Mouse (Mus musculus): ENCODE measurements at regions not wholly inside any gene's neighbourhood (a gene's known extent, or its start where the extent isn't known, plus 50 kb on each side); places are given as distances from the start of the nearest gene placed in this dataset.
"Not testable (repeated sequence)": the region's sequence is repeated elsewhere in the genome, so short reads cannot be mapped to it uniquely, and the experiment has no call there.

DNA sequence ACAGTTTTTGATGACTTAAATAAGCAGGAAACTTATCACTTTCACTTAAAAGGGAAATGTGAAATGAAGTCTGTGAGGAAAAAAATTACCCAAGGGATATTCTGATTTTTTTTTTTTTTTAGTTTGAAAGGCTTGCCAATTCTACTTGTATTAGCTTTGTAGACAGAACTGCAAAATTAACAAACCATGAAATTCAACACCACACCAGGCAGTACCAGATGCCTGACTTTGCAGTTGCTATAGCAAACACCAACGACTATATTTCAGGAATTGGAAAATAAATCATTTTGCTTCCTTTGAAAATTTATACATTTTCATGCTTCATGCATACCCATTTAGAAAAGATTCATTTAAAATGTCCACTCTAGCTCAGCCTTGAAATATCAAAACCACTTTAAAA is 1206.6 kb downstream of the Grik2 start:
- Histone ChIP-seq H3K36me3 (replicated peaks; ENCODE audit: control insufficient read depth, insufficient read depth) (no peaks in the 10 kb centered on the region), H3K27ac (no peak overlapping the region), H3K4me2 (replicated peaks) (no peak overlapping the region), H3K4me1 (replicated peaks; ENCODE audit: control insufficient read depth, insufficient read depth, low read length) (no peaks in the 10 kb centered on the region), H3K27me3 (ENCODE audit: control insufficient read depth, insufficient read depth, low read length) (no peaks in the 10 kb centered on the region), H3K4me3 (replicated peaks; ENCODE audit: low read length) (no peak overlapping the region), H3K9me3 (ENCODE audit: control insufficient read depth, low read length) (no peaks in the 10 kb centered on the region), H3K9ac (no peak overlapping the region)
- no peak for DNase-seq (ENCODE audit: low spot score)
- WGBS, result 42% methylated on average over 1 of the region's 1 CpGs
- ATAC-seq (ENCODE audit: low FRiP score), result no peak

DNA sequence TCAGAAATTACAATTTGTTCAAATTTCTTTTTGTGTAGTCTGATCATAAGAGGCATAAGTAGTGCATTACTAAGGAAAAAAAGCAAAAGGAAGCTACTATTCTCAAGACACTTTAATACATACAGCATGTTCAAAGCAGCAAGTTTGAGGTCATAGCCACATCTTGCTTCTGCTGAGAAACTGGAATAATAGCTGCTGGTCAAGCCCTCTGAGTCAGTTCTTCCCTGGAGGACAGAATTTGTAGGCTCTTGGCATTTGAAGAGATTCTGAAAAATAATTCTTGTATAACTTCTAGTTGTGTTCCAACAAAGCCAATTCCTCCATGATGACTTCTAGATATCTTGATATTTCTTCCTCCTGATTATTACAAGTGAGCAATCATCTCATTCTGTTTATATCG is 1207.5 kb downstream of the Grik2 start:
- WGBS, result 92% methylated on average over 1 of the region's 1 CpGs
- H3K27me3 ChIP-seq (ENCODE audit: control insufficient read depth, insufficient read depth, low read length), result no peaks in the 10 kb centered on the region
- no peak overlapping the region for H3K4me2 ChIP-seq (replicated peaks)
- H3K4me3 ChIP-seq (replicated peaks; ENCODE audit: low read length), result no peak overlapping the region
- ATAC-seq (ENCODE audit: low FRiP score), result no peak
- no peak for DNase-seq (ENCODE audit: low spot score)
- no peaks in the 10 kb centered on the region for H3K9me3 ChIP-seq (ENCODE audit: control insufficient read depth, low read length)
- H3K36me3 ChIP-seq (replicated peaks; ENCODE audit: control insufficient read depth, insufficient read depth), result no peaks in the 10 kb centered on the region
- no peak overlapping the region for H3K9ac ChIP-seq
- H3K27ac ChIP-seq, result no peak overlapping the region
- H3K4me1 ChIP-seq (replicated peaks; ENCODE audit: control insufficient read depth, insufficient read depth, low read length), result no peaks in the 10 kb centered on the region

DNA sequence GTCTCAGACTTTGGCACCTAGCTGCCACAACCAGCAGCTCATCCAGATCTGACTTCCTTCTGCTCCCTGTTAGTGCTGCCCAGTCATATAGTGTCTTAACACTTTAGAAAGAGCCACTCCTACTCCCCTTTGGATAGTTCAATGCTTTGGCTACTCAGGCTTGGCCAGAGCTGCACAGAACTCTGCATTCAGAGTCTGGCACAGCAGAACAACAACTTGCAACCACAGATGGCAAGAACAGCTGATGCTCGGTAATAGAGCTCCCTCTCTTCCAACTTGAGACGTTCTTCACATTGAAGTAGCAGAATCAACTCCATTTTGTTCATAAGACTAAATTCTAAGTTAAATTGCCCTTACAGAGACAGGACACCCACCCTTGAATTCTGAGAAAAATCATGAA is 1216.0 kb downstream of the Grik2 start:
- DNase-seq (ENCODE audit: low spot score) (no peak), ATAC-seq (ENCODE audit: low FRiP score) (no peak)
- 85% methylated on average over 2 of the region's 2 CpGs for WGBS
- Histone ChIP-seq H3K9ac (no peak overlapping the region), H3K27me3 (ENCODE audit: control insufficient read depth, insufficient read depth, low read length) (no peaks in the 10 kb centered on the region), H3K4me3 (replicated peaks; ENCODE audit: low read length) (no peak overlapping the region), H3K36me3 (replicated peaks; ENCODE audit: control insufficient read depth, insufficient read depth) (no peaks in the 10 kb centered on the region), H3K4me1 (replicated peaks; ENCODE audit: control insufficient read depth, insufficient read depth, low read length) (no peaks in the 10 kb centered on the region), H3K4me2 (replicated peaks) (no peak overlapping the region), H3K27ac (no peak overlapping the region), H3K9me3 (ENCODE audit: control insufficient read depth, low read length) (no peaks in the 10 kb centered on the region)

DNA sequence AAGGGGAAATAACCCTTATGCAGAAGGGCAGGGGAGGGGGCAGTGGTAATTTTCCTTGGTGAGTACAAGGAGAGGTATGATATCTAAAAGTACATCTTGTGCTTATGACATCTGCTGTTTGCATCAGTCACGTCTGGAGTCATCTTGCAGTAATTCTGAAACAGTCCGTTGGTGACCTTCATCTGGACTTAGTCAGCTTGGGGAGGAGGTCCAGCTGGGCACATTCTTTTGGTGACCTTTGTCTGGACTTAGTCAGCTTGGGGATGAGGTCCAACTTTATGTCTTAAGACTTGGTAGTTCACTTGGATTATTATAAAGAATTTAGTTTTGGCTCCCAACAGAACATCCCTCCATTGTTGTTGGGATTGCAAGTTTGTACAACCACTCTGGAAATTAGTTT is 1238.8 kb downstream of the Grik2 start:
- WGBS, result 82% methylated on average over 2 of the region's 2 CpGs
- not testable (repeated sequence) for DNase-seq (ENCODE audit: low spot score)

DNA sequence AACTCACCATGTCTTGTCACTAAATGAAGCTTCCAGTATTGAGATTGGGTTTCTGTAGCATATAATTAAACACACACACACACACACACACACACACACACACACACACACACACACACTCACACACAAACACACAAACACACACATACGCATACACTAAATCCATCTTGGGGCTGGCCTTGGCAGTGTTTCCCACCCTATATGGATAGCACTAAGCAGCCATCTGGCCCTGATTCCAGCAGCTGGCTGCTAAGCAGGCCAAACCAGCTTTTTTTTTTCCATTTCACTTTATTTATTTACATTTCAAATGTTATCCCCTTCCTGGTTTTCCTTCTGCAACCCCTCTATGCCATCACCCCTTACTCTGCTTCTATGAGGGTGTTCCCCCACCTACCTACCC is 1266.3 kb downstream of the Grik2 start:
- WGBS, result 93% methylated on average over 1 of the region's 1 CpGs

More for the DNA sequence above, 1238.8 kb downstream of the Grik2 start:
- not testable (repeated sequence) for H3K4me2 ChIP-seq (replicated peaks); H3K9me3 ChIP-seq (ENCODE audit: control insufficient read depth, low read length); H3K4me1 ChIP-seq (replicated peaks; ENCODE audit: control insufficient read depth, insufficient read depth, low read length); H3K4me3 ChIP-seq (replicated peaks; ENCODE audit: low read length); H3K9ac ChIP-seq; ATAC-seq (ENCODE audit: low FRiP score); H3K36me3 ChIP-seq (replicated peaks; ENCODE audit: control insufficient read depth, insufficient read depth); H3K27me3 ChIP-seq (ENCODE audit: control insufficient read depth, insufficient read depth, low read length); H3K27ac ChIP-seq

DNA sequence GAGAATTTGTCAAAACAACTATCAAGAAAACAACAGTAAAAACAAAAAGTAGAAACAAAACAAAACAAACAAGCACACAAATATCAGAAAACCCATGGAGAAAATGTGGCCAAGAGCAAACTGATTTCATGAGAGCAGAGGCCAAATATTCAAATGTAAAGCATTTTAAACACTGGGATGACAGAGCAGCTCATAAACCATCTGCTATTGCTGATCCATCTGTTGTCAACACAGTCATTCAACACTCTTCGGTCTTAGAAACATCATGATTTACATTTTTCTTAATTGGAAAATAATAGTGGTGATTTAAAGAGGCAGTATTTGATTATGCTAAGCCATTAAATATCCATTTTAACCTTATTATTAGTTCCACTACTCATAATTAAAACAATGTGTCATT is 1315.6 kb downstream of the Grik2 start:
- ATAC-seq (ENCODE audit: low FRiP score) (no peak), DNase-seq (ENCODE audit: low spot score) (peak; percentile 32)
- no peaks in the 10 kb centered on the region for H3K9me3 ChIP-seq (ENCODE audit: control insufficient read depth, low read length)
- 41% methylated on average over 1 of the region's 1 CpGs for WGBS
- H3K4me2 ChIP-seq (replicated peaks), result no peak overlapping the region
- no peaks in the 10 kb centered on the region for H3K27me3 ChIP-seq (ENCODE audit: control insufficient read depth, insufficient read depth, low read length)
- H3K36me3 ChIP-seq (replicated peaks; ENCODE audit: control insufficient read depth, insufficient read depth), result no peaks in the 10 kb centered on the region
- H3K27ac ChIP-seq, result no peak overlapping the region
- no peak overlapping the region for H3K4me3 ChIP-seq (replicated peaks; ENCODE audit: low read length)
- no peaks in the 10 kb centered on the region for H3K4me1 ChIP-seq (replicated peaks; ENCODE audit: control insufficient read depth, insufficient read depth, low read length)
- H3K9ac ChIP-seq, result no peak overlapping the region

More for the DNA sequence above, 1266.3 kb downstream of the Grik2 start:
- H3K27me3 ChIP-seq (ENCODE audit: control insufficient read depth, insufficient read depth, low read length), result no peaks in the 10 kb centered on the region
- no peak overlapping the region for H3K27ac ChIP-seq
- H3K4me2 ChIP-seq (replicated peaks), result no peak overlapping the region
- H3K9me3 ChIP-seq (ENCODE audit: control insufficient read depth, low read length), result no peaks in the 10 kb centered on the region
- DNase-seq (ENCODE audit: low spot score) (no peak), ATAC-seq (ENCODE audit: low FRiP score) (no peak)
- no peaks in the 10 kb centered on the region for H3K36me3 ChIP-seq (replicated peaks; ENCODE audit: control insufficient read depth, insufficient read depth)
- no peak overlapping the region for H3K9ac ChIP-seq
- no peak overlapping the region for H3K4me3 ChIP-seq (replicated peaks; ENCODE audit: low read length)
- no peaks in the 10 kb centered on the region for H3K4me1 ChIP-seq (replicated peaks; ENCODE audit: control insufficient read depth, insufficient read depth, low read length)

DNA sequence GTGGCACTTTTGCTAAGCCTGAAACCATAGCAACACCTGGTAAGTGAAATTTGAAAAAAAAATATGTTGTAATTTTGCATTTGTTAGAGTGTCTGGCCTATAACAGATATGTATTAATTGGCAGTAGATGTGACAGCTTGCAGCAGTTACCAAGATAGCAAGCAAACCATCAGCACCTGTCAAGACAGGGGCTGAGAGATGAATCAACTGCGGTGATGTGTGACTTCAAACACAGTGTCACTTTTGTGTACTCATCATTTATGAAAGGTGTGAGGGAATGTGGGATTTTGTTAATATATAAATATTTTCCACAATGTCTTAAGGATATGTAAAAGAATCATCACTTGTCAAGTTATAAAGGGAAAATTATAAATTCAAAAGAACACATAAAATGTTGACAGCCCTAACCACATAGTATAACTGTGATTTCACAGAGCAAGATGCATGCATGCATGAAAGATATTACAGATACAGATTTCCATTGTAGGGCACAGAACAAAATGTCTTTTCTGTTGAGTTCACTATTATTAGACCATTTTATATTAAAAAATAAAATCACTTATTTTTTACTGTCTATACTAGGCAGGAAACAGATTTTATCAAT is 1344.7 kb downstream of the Grik2 start:
- H3K27me3 ChIP-seq (ENCODE audit: control insufficient read depth, insufficient read depth, low read length), result no peaks in the 10 kb centered on the region
- H3K4me2 ChIP-seq (replicated peaks), result no peak overlapping the region

DNA sequence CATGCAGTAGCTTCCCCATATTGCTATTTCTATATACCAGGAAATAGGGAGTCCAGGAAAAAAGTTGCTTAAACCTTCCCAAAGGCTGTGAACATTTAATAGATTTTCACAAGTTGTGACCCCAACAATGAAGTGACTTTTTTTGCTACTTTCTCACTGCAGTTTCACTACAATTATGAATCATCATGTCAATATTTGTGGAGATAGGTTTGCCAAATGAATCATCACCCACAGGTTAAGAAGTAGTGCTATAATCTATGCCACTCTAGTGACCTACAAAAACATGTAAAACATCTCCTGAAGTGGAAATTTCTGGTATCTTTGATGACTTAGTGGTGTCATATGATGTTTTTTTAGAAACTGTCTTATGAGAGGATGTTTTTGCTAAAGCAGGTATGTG is 1355.3 kb downstream of the Grik2 start:
- no peaks in the 10 kb centered on the region for H3K27me3 ChIP-seq (ENCODE audit: control insufficient read depth, insufficient read depth, low read length)
- no peak overlapping the region for H3K9ac ChIP-seq
- ATAC-seq (ENCODE audit: low FRiP score), result no peak
- H3K27ac ChIP-seq, result no peak overlapping the region
- no peak overlapping the region for H3K4me2 ChIP-seq (replicated peaks)
- H3K36me3 ChIP-seq (replicated peaks; ENCODE audit: control insufficient read depth, insufficient read depth), result no peaks in the 10 kb centered on the region
- H3K4me3 ChIP-seq (replicated peaks; ENCODE audit: low read length), result no peak overlapping the region
- H3K4me1 ChIP-seq (replicated peaks; ENCODE audit: control insufficient read depth, insufficient read depth, low read length), result no peaks in the 10 kb centered on the region
- H3K9me3 ChIP-seq (ENCODE audit: control insufficient read depth, low read length), result no peaks in the 10 kb centered on the region
- DNase-seq (ENCODE audit: low spot score), result no peak

More for the DNA sequence above, 1344.7 kb downstream of the Grik2 start:
- Histone ChIP-seq H3K27ac (no peak overlapping the region), H3K36me3 (replicated peaks; ENCODE audit: control insufficient read depth, insufficient read depth) (no peaks in the 10 kb centered on the region), H3K9ac (no peak overlapping the region), H3K4me1 (replicated peaks; ENCODE audit: control insufficient read depth, insufficient read depth, low read length) (no peaks in the 10 kb centered on the region), H3K9me3 (ENCODE audit: control insufficient read depth, low read length) (no peaks in the 10 kb centered on the region), H3K4me3 (replicated peaks; ENCODE audit: low read length) (no peak overlapping the region)
- no peak for ATAC-seq (ENCODE audit: low FRiP score)
- 75% methylated on average over 1 of the region's 1 CpGs for WGBS
- DNase-seq (ENCODE audit: low spot score), result no peak

DNA sequence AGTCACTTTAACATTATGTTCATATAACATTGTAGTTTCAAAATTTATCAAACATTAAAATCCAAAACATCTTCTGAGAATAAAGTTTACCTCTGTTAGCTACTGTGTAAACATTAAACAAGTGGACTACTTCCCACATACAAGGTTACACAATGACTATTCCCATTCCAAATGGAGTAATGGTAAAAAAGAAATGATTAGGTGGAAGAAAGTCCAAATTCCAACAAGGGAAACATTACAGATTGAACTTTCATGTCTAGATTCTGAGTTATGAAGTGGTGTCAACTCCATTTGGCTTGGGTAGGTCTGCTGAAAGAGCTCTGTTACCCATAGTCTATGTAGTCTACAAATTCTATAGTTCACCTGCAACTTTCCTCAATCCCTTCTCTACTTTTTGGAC is 1363.1 kb downstream of the Grik2 start:
- Histone ChIP-seq H3K27me3 (ENCODE audit: control insufficient read depth, insufficient read depth, low read length) (no peaks in the 10 kb centered on the region), H3K9ac (no peak overlapping the region), H3K4me2 (replicated peaks) (no peak overlapping the region), H3K27ac (no peak overlapping the region), H3K36me3 (replicated peaks; ENCODE audit: control insufficient read depth, insufficient read depth) (no peaks in the 10 kb centered on the region), H3K9me3 (ENCODE audit: control insufficient read depth, low read length) (no peaks in the 10 kb centered on the region), H3K4me1 (replicated peaks; ENCODE audit: control insufficient read depth, insufficient read depth, low read length) (no peaks in the 10 kb centered on the region), H3K4me3 (replicated peaks; ENCODE audit: low read length) (no peak overlapping the region)
- peak; percentile 21 for DNase-seq (ENCODE audit: low spot score)
- no peak for ATAC-seq (ENCODE audit: low FRiP score)

DNA sequence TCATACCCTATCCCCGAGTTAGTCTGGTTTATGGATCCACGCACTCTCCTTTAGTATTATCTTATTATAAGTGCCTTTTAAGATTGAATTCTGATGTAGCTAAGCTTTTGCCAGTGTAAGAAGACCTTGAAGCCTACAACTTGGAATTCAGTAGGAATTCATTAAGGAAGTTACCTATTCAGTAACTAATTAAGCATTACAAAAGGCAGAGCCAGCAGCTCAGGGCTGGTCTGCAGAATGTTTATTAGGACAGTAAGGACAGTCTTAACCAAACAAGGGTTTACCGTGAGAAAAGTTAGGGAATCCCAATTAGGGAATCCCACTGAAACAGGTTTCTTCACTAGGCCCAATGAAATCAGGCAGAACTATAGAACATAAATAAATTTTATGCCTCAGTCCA is 1383.5 kb downstream of the Grik2 start:
- H3K27ac ChIP-seq, result no peak overlapping the region
- no peaks in the 10 kb centered on the region for H3K36me3 ChIP-seq (replicated peaks; ENCODE audit: control insufficient read depth, insufficient read depth)
- H3K4me2 ChIP-seq (replicated peaks), result no peak overlapping the region

More for the DNA sequence above, 1383.5 kb downstream of the Grik2 start:
- Histone ChIP-seq H3K9ac (no peak overlapping the region), H3K27me3 (ENCODE audit: control insufficient read depth, insufficient read depth, low read length) (no peaks in the 10 kb centered on the region), H3K9me3 (ENCODE audit: control insufficient read depth, low read length) (no peaks in the 10 kb centered on the region), H3K4me3 (replicated peaks; ENCODE audit: low read length) (no peak overlapping the region), H3K4me1 (replicated peaks; ENCODE audit: control insufficient read depth, insufficient read depth, low read length) (no peaks in the 10 kb centered on the region)
- ATAC-seq (ENCODE audit: low FRiP score) (no peak), DNase-seq (ENCODE audit: low spot score) (no peak)
- 91% methylated on average over 3 of the region's 3 CpGs for WGBS
